Mouse (Mus musculus) ES-E14 (cell line): ENCODE measurements at regions not wholly inside any gene's neighbourhood (a gene's known extent, or its start where the extent isn't known, plus 50 kb on each side); places are given as distances from the start of the nearest gene placed in this dataset.

Source experiments
- DNase-seq: peaks from one replicate; pipeline ENCODE4 v3.0.0-alpha.2; 2013; ENCODE audit warnings: low read depth, low spot score
- H3K27ac ChIP-seq: 2 replicates; pipeline ENCODE4 v1.5.1; 2012; ENCODE audit warnings: low read depth, mild to moderate bottlenecking, low read length, moderate library complexity, mixed read lengths; ENCODE audit not compliant: poor library complexity, insufficient read depth, severe bottlenecking
- H3K36me3 ChIP-seq: 2 replicates; pipeline ENCODE4 v1.6.1; 2012; ENCODE audit warnings: mild to moderate bottlenecking, low read length, moderate library complexity, mixed read lengths; ENCODE audit not compliant: control insufficient read depth, poor library complexity, insufficient read depth, severe bottlenecking
- H3K4me1 ChIP-seq, 2 experiments: fragments of 150-350 bp in 1 of 2; sonication (generic) in 1 of 2; 2 replicates each; pipeline ENCODE4 v1.6.1; 2012; ENCODE audit warnings: low read length in 2 of 2, mild to moderate bottlenecking in 1 of 2, mixed read lengths in 1 of 2; ENCODE audit not compliant: control insufficient read depth in 2 of 2, insufficient read depth in 2 of 2, poor library complexity in 1 of 2
- H3K4me3 ChIP-seq, 2 experiments: fragments of 150-350 bp in 1 of 2; sonication (generic) in 1 of 2; 2 replicates each; pipeline ENCODE4 v1.5.1; 2012; ENCODE audit warnings: low read length in 2 of 2, low read depth in 1 of 2, mild to moderate bottlenecking in 1 of 2, mixed read lengths in 1 of 2; ENCODE audit not compliant: insufficient read depth in 1 of 2, poor library complexity in 1 of 2, severe bottlenecking in 1 of 2
- H3K9ac ChIP-seq: 2 replicates; pipeline ENCODE4 v1.6.1; 2012; ENCODE audit warnings: low read depth, mild to moderate bottlenecking, low read length, mixed read lengths; ENCODE audit not compliant: poor library complexity, insufficient read depth, severe bottlenecking
- H3K9me3 ChIP-seq: fragments of 150-350 bp; sonication (generic); 2 replicates; pipeline ENCODE4 v1.6.1; 2012; ENCODE audit warnings: low read depth, mild to moderate bottlenecking, low read length; ENCODE audit not compliant: control insufficient read depth, insufficient read depth
- CHD2 ChIP-seq: IDR thresholded peaks from 2 replicates; pipeline ENCODE4 v1.6.1; 2014; ENCODE audit warnings: mild to moderate bottlenecking, low read depth, low read length, inconsistent platforms
- HCFC1 ChIP-seq: IDR thresholded peaks from 2 replicates; pipeline ENCODE4 v1.6.1; 2012; ENCODE audit warnings: low read length, inconsistent platforms, borderline replicate concordance; ENCODE audit not compliant: insufficient read depth
- MAFK ChIP-seq: IDR thresholded peaks from 2 replicates; pipeline ENCODE4 v1.6.1; 2014; ENCODE audit warnings: mild to moderate bottlenecking, low read depth, low read length, inconsistent platforms; ENCODE audit not compliant: insufficient read depth
- ZC3H11A ChIP-seq: IDR thresholded peaks from 2 replicates; pipeline ENCODE4 v1.6.1; 2012; ENCODE audit warnings: low read depth, mild to moderate bottlenecking, inconsistent platforms, low read length, borderline replicate concordance
- ZNF384 ChIP-seq: IDR thresholded peaks from 2 replicates; pipeline ENCODE4 v1.6.1; 2012; ENCODE audit warnings: low read depth, low read length, inconsistent platforms
- in situ Hi-C, 2 experiments: fragments of 600-800 bp; cut with MboI; formaldehyde crosslinking; loops; one replicate each; pipeline ENCODE4 v1.15.1; 2025; ENCODE audit warnings: low sequenced_read_pairs in 2 of 2, inconsistent platforms in 1 of 2; ENCODE audit not compliant: unreplicated experiment in 2 of 2

GRCm38 (mm10) chr9:43480826-43481591 is 170.4 kb downstream of the Trim29 start:
- H3K9me3 ChIP-seq, result no peaks in the 10 kb centered on the region
- in situ Hi-C loops, result no loop called here
- H3K4me1 ChIP-seq, result no peaks in the 10 kb centered on the region
- H3K36me3 ChIP-seq, result no peaks in the 10 kb centered on the region
- H3K9ac ChIP-seq, result no peak overlapping the region
- TF ChIP-seq HCFC1 (no peak), MAFK (no peak), ZNF384 (no peak), CHD2 (no peak), ZC3H11A (no peak)
- DNase-seq, result no peak
- H3K27ac ChIP-seq, result no peak overlapping the region
- H3K4me3 ChIP-seq, result no peak overlapping the region

- no peaks in the 10 kb centered on the region for H3K4me1 ChIP-seq
- H3K36me3 ChIP-seq, result no peaks in the 10 kb centered on the region
- no peaks in the 10 kb centered on the region for H3K9me3 ChIP-seq
- H3K4me3 ChIP-seq, result no peak overlapping the region
- DNase-seq, result no peak
- TF ChIP-seq HCFC1, result no peak
- no peak for TF ChIP-seq CHD2
- TF ChIP-seq ZC3H11A, result no peak
- TF ChIP-seq ZNF384, result no peak
- no peak for TF ChIP-seq MAFK
- no peak overlapping the region for H3K27ac ChIP-seq
- no peak overlapping the region for H3K9ac ChIP-seq
- in situ Hi-C loops, result no loop called here
Observed at GRCm38 (mm10) chr9:43482101-43483090, 171.7 kb downstream of the Trim29 start.

DNA sequence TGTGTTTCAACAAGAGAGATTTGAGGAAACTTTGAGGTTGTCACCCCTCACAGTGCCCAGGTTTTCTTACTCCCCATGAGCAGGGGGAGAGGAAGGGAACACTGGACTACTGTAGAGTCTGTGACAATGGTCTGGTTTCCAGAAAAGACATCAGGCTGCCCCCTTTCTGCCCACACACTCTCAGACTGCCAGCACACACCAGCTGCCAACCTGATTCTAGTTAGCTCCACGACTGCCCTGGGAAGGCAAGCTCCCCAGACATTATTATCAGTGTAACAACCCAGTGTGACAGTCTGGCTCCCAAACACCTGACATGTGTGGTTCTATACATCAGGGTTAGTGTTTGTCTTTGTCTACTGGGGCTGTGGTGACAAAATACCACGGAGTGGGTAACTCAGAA is 172.5 kb downstream of the Trim29 start:
- Histone ChIP-seq H3K36me3 (no peaks in the 10 kb centered on the region), H3K4me1 (no peaks in the 10 kb centered on the region), H3K9ac (no peak overlapping the region), H3K9me3 (no peaks in the 10 kb centered on the region), H3K4me3 (no peak overlapping the region), H3K27ac (no peak overlapping the region)
- TF ChIP-seq HCFC1 (no peak), ZC3H11A (no peak), CHD2 (no peak)
- in situ Hi-C loops, result no loop called here
- no peak for DNase-seq

DNA sequence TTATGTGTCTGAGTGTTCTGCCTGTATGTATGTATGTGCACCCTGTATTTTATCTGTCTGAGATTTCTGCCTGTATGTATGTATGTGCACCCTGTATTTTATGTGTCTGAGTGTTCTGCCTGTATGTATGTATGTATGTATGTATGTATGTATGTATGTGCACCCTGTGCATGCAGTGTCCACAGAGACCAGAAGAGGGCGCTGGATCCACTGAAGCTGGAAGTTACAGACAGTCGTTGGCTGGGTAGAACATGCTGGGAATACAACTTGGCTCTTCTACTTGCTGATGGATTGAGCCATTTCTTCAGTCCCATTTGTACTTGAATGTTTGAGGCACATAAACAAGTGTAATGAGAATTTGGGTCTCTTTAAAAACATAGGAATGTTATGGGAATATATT is 173.3 kb downstream of the Trim29 start:
- Histone ChIP-seq H3K9ac (no peak overlapping the region), H3K27ac (no peak overlapping the region), H3K9me3 (no peaks in the 10 kb centered on the region), H3K4me1 (peaks cover 0 to under 1% of the 10 kb centered on the region in 2 experiments; a peak in 1 of 4 replicates), H3K36me3 (no peaks in the 10 kb centered on the region), H3K4me3 (no peak overlapping the region)
- TF ChIP-seq HCFC1 (no peak), CHD2 (no peak), ZC3H11A (no peak), MAFK (no peak)
- no peak for DNase-seq
- in situ Hi-C loops, result no loop called here
